In genomic region chr16:38755452-38756176, GRCm38 (mm10) we compare ENCODE assay signal across 10 mouse cellular contexts. TPM values are rescaled to one million over a fixed set of nuclear protein-coding genes. Genes with fewer than 3 reads are reported as not detected.
A peak's percentile ranks its signal among the peaks of the same experiment; 100 is the strongest.
DNase-seq lines count a peak whose midpoint lies in the region; ATAC-seq and TF ChIP-seq lines count a peak whose summit lies in the region.
"Had no signal": no experiment of that assay in that cellular context is flagged by ENCODE, and none has a peak within 500 bp of the region (broad histone marks: within the 10 kb centered on the region; RNA-seq: fewer than 3 reads in every experiment).

No protein-coding gene starts in this region.

- H3K4me3 ChIP-seq in gastrocnemius, adult 2 months: no peak overlapping the region
- no peak overlapping the region for H3K4me3 ChIP-seq in lung, adult 2 months (replicated peaks; ENCODE audit: extremely low read depth, low read depth, low read length)
- no peak overlapping the region for H3K4me3 ChIP-seq in embryonic facial prominence, embryonic 14.5 days (ENCODE audit: low read depth, low read length)
- H3K4me3 ChIP-seq in hindbrain, embryonic 10.5 days: no peak overlapping the region
- H3K4me3 ChIP-seq: midbrain, embryonic 15.5 days had no signal

- intact Hi-C loops in gastrocnemius, adult 2 months (cut with DNase I): no loop called here
- intact Hi-C loops in gastrocnemius, postnatal 36 days (cut with DNase I): no loop called here

- H3K27me3 ChIP-seq in embryonic facial prominence, embryonic 14.5 days (replicated peaks; ENCODE audit: control insufficient read depth, insufficient read depth, low read length): no peaks in the 10 kb centered on the region
- H3K27me3 ChIP-seq in hindbrain, embryonic 10.5 days (ENCODE audit: insufficient read depth, poor library complexity, severe bottlenecking): no peaks in the 10 kb centered on the region
- H3K27me3 ChIP-seq: midbrain, embryonic 15.5 days had no signal

- H3K9ac ChIP-seq in embryonic facial prominence, embryonic 14.5 days (ENCODE audit: low read depth, low read length): no peak overlapping the region
- H3K9ac ChIP-seq: midbrain, embryonic 15.5 days had no signal

- H3K27ac ChIP-seq in gastrocnemius, adult 2 months: peak overlapping the region; percentile 41
- no peak overlapping the region for H3K27ac ChIP-seq in embryonic facial prominence, embryonic 14.5 days (replicated peaks; ENCODE audit: low read depth, low read length)
- no peak overlapping the region for H3K27ac ChIP-seq in hindbrain, embryonic 10.5 days
- H3K27ac ChIP-seq: midbrain, embryonic 15.5 days had no signal

- H3K9me3 ChIP-seq in embryonic facial prominence, embryonic 14.5 days (ENCODE audit: control insufficient read depth, low read length): no peaks in the 10 kb centered on the region
- no peaks in the 10 kb centered on the region for H3K9me3 ChIP-seq in hindbrain, embryonic 10.5 days
- H3K9me3 ChIP-seq: midbrain, embryonic 15.5 days had no signal

- no peak for TF ChIP-seq POLR2A in lung, adult 2 months (IDR thresholded peaks at IDR 0.05; ENCODE audit: borderline replicate concordance, extremely low read depth, low read depth, low read length)

- H3K36me3 ChIP-seq in embryonic facial prominence, embryonic 14.5 days (ENCODE audit: control insufficient read depth, insufficient read depth, low read length): peaks cover 8% of the 10 kb centered on the region; the same call in 1 of the 2 replicates
- H3K36me3 ChIP-seq in hindbrain, embryonic 10.5 days: peaks cover 23% of the 10 kb centered on the region

- no peak for DNase-seq in gastrocnemius, adult 2 months
- DNase-seq in gastrocnemius, postnatal 36 days: no peak
- peak; percentile 2 for DNase-seq in lung, adult 2 months
- DNase-seq in lung, adult 18-20 months: no peak
- DNase-seq in embryonic facial prominence, embryonic 14.5 days (ENCODE audit: low spot score): peak; percentile 28
- DNase-seq in hindbrain, embryonic 10.5 days (ENCODE audit: low spot score): no peak
- DNase-seq: cerebellum, adult 11 months had no signal

- peaks cover 23% of the 10 kb centered on the region for H3K4me1 ChIP-seq in lung, adult 2 months (ENCODE audit: control insufficient read depth, insufficient read depth, low read length)
- peaks cover 14% of the 10 kb centered on the region for H3K4me1 ChIP-seq in embryonic facial prominence, embryonic 14.5 days (ENCODE audit: control insufficient read depth, insufficient read depth, low read length)
- H3K4me1 ChIP-seq in hindbrain, embryonic 10.5 days (replicated peaks): peaks cover 22% of the 10 kb centered on the region
- H3K4me1 ChIP-seq: midbrain, embryonic 15.5 days had no signal

- ATAC-seq in embryonic facial prominence, embryonic 14.5 days (ENCODE audit: low read depth): no peak
- peak; percentile 63 for ATAC-seq in megakaryocyte progenitor cell, adult 5-6 weeks (replicated peaks; ENCODE audit: poor library complexity)
- ATAC-seq in frontal cortex, adult (ENCODE audit: low TSS enrichment): no peak
- ATAC-seq: midbrain, embryonic 15.5 days had no signal

- 30% methylated on average over 7 of the region's 7 CpGs for WGBS in lung, adult 2 months
- WGBS in embryonic facial prominence, embryonic 14.5 days: 38% methylated on average over 7 of the region's 7 CpGs
- WGBS in hindbrain, embryonic 10.5 days: 77% methylated on average over 7 of the region's 7 CpGs

- TF ChIP-seq CTCF in gastrocnemius, adult 2 months (IDR thresholded peaks at IDR 0.05): no peak
- no peak for TF ChIP-seq CTCF in lung, adult 2 months (IDR thresholded peaks at IDR 0.05; ENCODE audit: insufficient read depth, low read length)

- H3K4me2 ChIP-seq in embryonic facial prominence, embryonic 14.5 days (ENCODE audit: low read depth, low read length): no peak overlapping the region
- H3K4me2 ChIP-seq: midbrain, embryonic 15.5 days had no signal

RNA-seq across cellular contexts. Expression of gene B4galt4, which starts 13.6 kb away (rescaled TPM):
- 1 to 10 TPM; 3.3 to 7.0 TPM for total RNA-seq in gastrocnemius, adult 2 months (2021)
- 1 to 10 TPM; 3.8 to 4.4 TPM for total RNA-seq in gastrocnemius, postnatal 36 days (2021)
- polyA plus RNA-seq in lung, adult 2 months (2012; rRNA removed): 18.0 and 21.4 TPM in 2 replicates
- polyA plus RNA-seq in embryonic facial prominence, embryonic 14.5 days (2014; fragmentation: Nextera tagmentation; extraction: Ambion mirVana): 30.2 and 31.9 TPM in 2 replicates
- 40.2 and 42.0 TPM in 2 replicates for total RNA-seq in megakaryocyte progenitor cell, adult 5-6 weeks (2015)
- total RNA-seq in megakaryocyte progenitor cell, adult 5-6 weeks (2017): 56.4 and 61.7 TPM in 2 replicates
- 25.5 and 25.6 TPM in 2 replicates for polyA plus RNA-seq in hindbrain, embryonic 10.5 days (2016; fragmentation: Nextera tagmentation; extraction: Ambion mirVana)

RNA-seq across cellular contexts. Expression of gene Arhgap31, which starts 42.5 kb away (rescaled TPM):
- total RNA-seq in gastrocnemius, adult 2 months (2021): 10 to 100 TPM; 11.9 to 18.6 TPM
- 10 to 100 TPM; 12.3 to 12.4 TPM for total RNA-seq in gastrocnemius, postnatal 36 days (2021)
- polyA plus RNA-seq in lung, adult 2 months (2012; rRNA removed): 43.9 and 46.8 TPM in 2 replicates
- polyA plus RNA-seq in embryonic facial prominence, embryonic 14.5 days (2014; fragmentation: Nextera tagmentation; extraction: Ambion mirVana): 17.3 and 17.6 TPM in 2 replicates
- 12.8 and 15.6 TPM in 2 replicates for total RNA-seq in megakaryocyte progenitor cell, adult 5-6 weeks (2015)
- 6.5 and 7.2 TPM in 2 replicates for total RNA-seq in megakaryocyte progenitor cell, adult 5-6 weeks (2017)
- polyA plus RNA-seq in hindbrain, embryonic 10.5 days (2016; fragmentation: Nextera tagmentation; extraction: Ambion mirVana): 8.8 and 9.0 TPM in 2 replicates

RNA-seq across cellular contexts. Expression of gene Upk1b, which starts 44.5 kb away (rescaled TPM):
- total RNA-seq in gastrocnemius, adult 2 months (2021): not detected
- not detected for total RNA-seq in gastrocnemius, postnatal 36 days (2021)
- 36.4 and 68.1 TPM in 2 replicates for polyA plus RNA-seq in lung, adult 2 months (2012; rRNA removed)
- polyA plus RNA-seq in embryonic facial prominence, embryonic 14.5 days (2014; fragmentation: Nextera tagmentation; extraction: Ambion mirVana): 21.9 and 34.4 TPM in 2 replicates
- total RNA-seq in megakaryocyte progenitor cell, adult 5-6 weeks (2015): 0.49 and 1.1 TPM in 2 replicates
- 0.14 TPM in 1 of 2 replicates, not detected in the other for total RNA-seq in megakaryocyte progenitor cell, adult 5-6 weeks (2017)
- polyA plus RNA-seq in hindbrain, embryonic 10.5 days (2016; fragmentation: Nextera tagmentation; extraction: Ambion mirVana): 0.52 and 1.8 TPM in 2 replicates

Comparison
In these comparisons a context has a peak if more than half of its experiments do, and no peak if none do; other contexts are left out.
1. DNase-seq: peak in lung, adult 2 months (single experiment) and embryonic facial prominence, embryonic 14.5 days (single experiment); none in gastrocnemius, adult 2 months (single experiment), gastrocnemius, postnatal 36 days (0 of 2), lung, adult 18-20 months (0 of 2) and hindbrain, embryonic 10.5 days (single experiment).
2. RNA of gene B4galt4, which starts 13.6 kb away (total RNA-seq): 40.2 to 61.7 TPM in megakaryocyte progenitor cell, adult 5-6 weeks; 3.3 to 7.0 TPM in gastrocnemius, adult 2 months and 3.8 to 4.4 TPM in gastrocnemius, postnatal 36 days; every median in the first group is over 4 times any median in the second.